Mouse (Mus musculus): Measurements from ENCODE around the gene Pramef20. TPM values are rescaled to one million over a fixed set of nuclear protein-coding genes. Genes with fewer than 3 reads are reported as not detected.
"Not testable (repeated sequence)": the region's sequence is repeated elsewhere in the genome, so short reads cannot be mapped to it uniquely, and the experiment has no call there.

Pramef20 gene
- polyA plus RNA-seq, 1 experiment from 2014 or later: not detected

GRCm38 (mm10) chr4:144335856-144336255 is 41.9 kb downstream of the Pramef20 start:
- not testable (repeated sequence) for H3K4me2 ChIP-seq (ENCODE audit: low read length); H3K9ac ChIP-seq (ENCODE audit: low read length); DNase-seq (ENCODE audit: low spot score); H3K9me3 ChIP-seq (ENCODE audit: control insufficient read depth, low read length); H3K27me3 ChIP-seq (replicated peaks; ENCODE audit: control insufficient read depth, insufficient read depth, low read length); H3K4me3 ChIP-seq (ENCODE audit: low read depth, low read length); ATAC-seq (replicated peaks; ENCODE audit: low FRiP score, low TSS enrichment, low read depth); H3K4me1 ChIP-seq (replicated peaks; ENCODE audit: control insufficient read depth, insufficient read depth, low read length); H3K27ac ChIP-seq (ENCODE audit: low read depth); H3K36me3 ChIP-seq (ENCODE audit: control insufficient read depth, insufficient read depth, low read length)
- 95% methylated on average over 2 of the region's 3 CpGs for WGBS

- H3K36me3 ChIP-seq (ENCODE audit: control insufficient read depth, insufficient read depth, low read length); H3K9ac ChIP-seq (ENCODE audit: low read length); ATAC-seq (replicated peaks; ENCODE audit: low FRiP score, low TSS enrichment, low read depth); H3K4me2 ChIP-seq (ENCODE audit: low read length); H3K4me1 ChIP-seq (replicated peaks; ENCODE audit: control insufficient read depth, insufficient read depth, low read length); H3K27me3 ChIP-seq (replicated peaks; ENCODE audit: control insufficient read depth, insufficient read depth, low read length); H3K27ac ChIP-seq (ENCODE audit: low read depth); H3K9me3 ChIP-seq (ENCODE audit: control insufficient read depth, low read length); DNase-seq (ENCODE audit: low spot score); H3K4me3 ChIP-seq (ENCODE audit: low read depth, low read length): not testable (repeated sequence)
- WGBS: 60% methylated on average over 4 of the region's 4 CpGs
Measured at GRCm38 (mm10) chr4:144329949-144330348, 47.8 kb downstream of the Pramef20 start, which contains the start of gene Gm13128. Gene Gm13128, plus strand, starts transcription at chr4:144330249.

Other genes starting within 250 kb of the Pramef20 start
- not detected in 2 replicates for gene Oog3, start 215.3 kb downstream of the Pramef20 start, polyA plus RNA-seq (2014; fragmentation: Nextera tagmentation; extraction: Ambion mirVana)
- gene Oog2, start 187.2 kb downstream of the Pramef20 start, polyA plus RNA-seq (2014; fragmentation: Nextera tagmentation; extraction: Ambion mirVana): not detected in 2 replicates
- not detected in 2 replicates for gene C87977, start 164.6 kb downstream of the Pramef20 start, polyA plus RNA-seq (2014; fragmentation: Nextera tagmentation; extraction: Ambion mirVana)
- gene Pramel5, start 97.4 kb downstream of the Pramef20 start, polyA plus RNA-seq (2014; fragmentation: Nextera tagmentation; extraction: Ambion mirVana): not detected in 2 replicates
- not detected in 2 replicates for gene Gm13128, start 47.7 kb downstream of the Pramef20 start, polyA plus RNA-seq (2014; fragmentation: Nextera tagmentation; extraction: Ambion mirVana)
- not detected in 2 replicates for gene Gm13119, start 20.0 kb downstream of the Pramef20 start, polyA plus RNA-seq (2014; fragmentation: Nextera tagmentation; extraction: Ambion mirVana)
- 0.11 TPM in 1 of 2 replicates, not detected in the other for gene Pramef12, start 30.5 kb upstream of the Pramef20 start, polyA plus RNA-seq (2014; fragmentation: Nextera tagmentation; extraction: Ambion mirVana)
- gene 1700012P22Rik, start 60.8 kb upstream of the Pramef20 start, polyA plus RNA-seq (2014; fragmentation: Nextera tagmentation; extraction: Ambion mirVana): not detected in 2 replicates
- gene Gm9944, start 75.4 kb upstream of the Pramef20 start, polyA plus RNA-seq (2014; fragmentation: Nextera tagmentation; extraction: Ambion mirVana): not detected in 2 replicates
- gene Aadacl3, start 85.8 kb upstream of the Pramef20 start, polyA plus RNA-seq (2014; fragmentation: Nextera tagmentation; extraction: Ambion mirVana): not detected in 2 replicates
- gene 9430007A20Rik, start 141.9 kb upstream of the Pramef20 start, polyA plus RNA-seq (2014; fragmentation: Nextera tagmentation; extraction: Ambion mirVana): not detected in 2 replicates
- gene Gm13124, start 187.2 kb upstream of the Pramef20 start, polyA plus RNA-seq (2014; fragmentation: Nextera tagmentation; extraction: Ambion mirVana): not detected in 2 replicates
- not detected in 2 replicates for gene Aadacl4, start 235.8 kb upstream of the Pramef20 start, polyA plus RNA-seq (2014; fragmentation: Nextera tagmentation; extraction: Ambion mirVana)